10 mouse cellular contexts compared by ENCODE assay signal in genomic region chr2:33795001-33795580, GRCm38 (mm10).
DNase-seq lines count a peak whose midpoint lies in the region; ATAC-seq and TF ChIP-seq lines count a peak whose summit lies in the region.
"Had no signal": no experiment of that assay in that cellular context is flagged by ENCODE, and none has a peak within 500 bp of the region (broad histone marks: within the 10 kb centered on the region; RNA-seq: fewer than 3 reads in every experiment).

No protein-coding gene starts in this region.

- H3K9me3 ChIP-seq in hindbrain, embryonic 13.5 days, result no peaks in the 10 kb centered on the region
- no peaks in the 10 kb centered on the region for H3K9me3 ChIP-seq in hindbrain, embryonic 10.5 days
- H3K9me3 ChIP-seq in embryonic facial prominence, embryonic 10.5 days, result no peaks in the 10 kb centered on the region
- no peaks in the 10 kb centered on the region for H3K9me3 ChIP-seq in hindbrain, embryonic 16.5 days (ENCODE audit: control insufficient read depth, low read length)
- H3K9me3 ChIP-seq in midbrain, embryonic 12.5 days, result no peaks in the 10 kb centered on the region
- no peaks in the 10 kb centered on the region for H3K9me3 ChIP-seq in heart, embryonic 11.5 days (replicated peaks; ENCODE audit: control insufficient read depth, low read length)

- peak overlapping the region; percentile 91 for H3K27ac ChIP-seq in hindbrain, embryonic 13.5 days
- no peak overlapping the region; the same call in 1 of the 2 replicates for H3K27ac ChIP-seq in hindbrain, embryonic 10.5 days
- peak overlapping the region; percentile 4 for H3K27ac ChIP-seq in embryonic facial prominence, embryonic 10.5 days (replicated peaks)
- peak overlapping the region; percentile 61 for H3K27ac ChIP-seq in hindbrain, embryonic 16.5 days (ENCODE audit: low read depth, low read length)
- peak overlapping the region; percentile 76 for H3K27ac ChIP-seq in midbrain, embryonic 12.5 days (replicated peaks)
- H3K27ac ChIP-seq in heart, embryonic 11.5 days (ENCODE audit: low read depth, low read length), result no peak overlapping the region

- TF ChIP-seq CTCF in lung, adult 2 months (IDR thresholded peaks at IDR 0.05; ENCODE audit: insufficient read depth, low read length), result no peak

- H3K27me3 ChIP-seq in hindbrain, embryonic 13.5 days, result no peaks in the 10 kb centered on the region
- no peaks in the 10 kb centered on the region for H3K27me3 ChIP-seq in hindbrain, embryonic 10.5 days (ENCODE audit: insufficient read depth, poor library complexity, severe bottlenecking)
- H3K27me3 ChIP-seq in embryonic facial prominence, embryonic 10.5 days (replicated peaks; ENCODE audit: low read depth, poor library complexity, severe bottlenecking), result no peaks in the 10 kb centered on the region
- H3K27me3 ChIP-seq in hindbrain, embryonic 16.5 days (replicated peaks; ENCODE audit: control insufficient read depth, insufficient read depth, low read length), result no peaks in the 10 kb centered on the region
- no peaks in the 10 kb centered on the region for H3K27me3 ChIP-seq in midbrain, embryonic 12.5 days
- no peaks in the 10 kb centered on the region for H3K27me3 ChIP-seq in heart, embryonic 11.5 days (ENCODE audit: control insufficient read depth, insufficient read depth, low read length)

- no peak for DNase-seq in hindbrain, embryonic 10.5 days (ENCODE audit: low spot score)
- DNase-seq in embryonic facial prominence, embryonic 10.5 days (ENCODE audit: low spot score), result no peak
- no peak for DNase-seq in lung, adult 2 months
- DNase-seq in heart, postnatal 4 days, result no peak
- DNase-seq: gastrocnemius, postnatal 25 days had no signal

- H3K4me1 ChIP-seq in hindbrain, embryonic 13.5 days (replicated peaks), result peaks cover 81% of the 10 kb centered on the region
- peaks cover 31% of the 10 kb centered on the region for H3K4me1 ChIP-seq in hindbrain, embryonic 10.5 days (replicated peaks)
- peaks cover 29% of the 10 kb centered on the region for H3K4me1 ChIP-seq in embryonic facial prominence, embryonic 10.5 days
- H3K4me1 ChIP-seq in hindbrain, embryonic 16.5 days (ENCODE audit: control insufficient read depth, insufficient read depth, low read depth, low read length), result peaks cover 28% of the 10 kb centered on the region
- peaks cover 53% of the 10 kb centered on the region for H3K4me1 ChIP-seq in midbrain, embryonic 12.5 days
- peaks cover 6% of the 10 kb centered on the region; the same call in 1 of the 2 replicates for H3K4me1 ChIP-seq in heart, embryonic 11.5 days (ENCODE audit: control insufficient read depth, insufficient read depth, low read length)
- H3K4me1 ChIP-seq in lung, adult 2 months (ENCODE audit: control insufficient read depth, insufficient read depth, low read length), result no peaks in the 10 kb centered on the region

- H3K4me2 ChIP-seq in hindbrain, embryonic 13.5 days, result no peak overlapping the region
- H3K4me2 ChIP-seq in hindbrain, embryonic 16.5 days (ENCODE audit: low read length), result no peak overlapping the region
- no peak overlapping the region for H3K4me2 ChIP-seq in midbrain, embryonic 12.5 days (replicated peaks)
- no peak overlapping the region for H3K4me2 ChIP-seq in heart, embryonic 11.5 days

- peaks cover 42% of the 10 kb centered on the region for H3K36me3 ChIP-seq in hindbrain, embryonic 13.5 days
- H3K36me3 ChIP-seq in hindbrain, embryonic 10.5 days, result peaks cover 40% of the 10 kb centered on the region
- peaks cover 37% of the 10 kb centered on the region; the same call in 1 of the 2 replicates for H3K36me3 ChIP-seq in embryonic facial prominence, embryonic 10.5 days (replicated peaks)
- peaks cover 2% of the 10 kb centered on the region; the same call in 1 of the 2 replicates for H3K36me3 ChIP-seq in hindbrain, embryonic 16.5 days (ENCODE audit: control insufficient read depth, insufficient read depth, low read length)
- H3K36me3 ChIP-seq in midbrain, embryonic 12.5 days, result 0 out of 2 replicates have a peak, but pooled peaks cover 9% of the 10 kb centered on the region
- no peaks in the 10 kb centered on the region for H3K36me3 ChIP-seq in heart, embryonic 11.5 days (ENCODE audit: control insufficient read depth, insufficient read depth, low read length)

- 81% methylated on average over 7 of the region's 7 CpGs for WGBS in hindbrain, embryonic 13.5 days
- WGBS in hindbrain, embryonic 10.5 days, result 89% methylated on average over 7 of the region's 7 CpGs
- 84% methylated on average over 7 of the region's 7 CpGs for WGBS in embryonic facial prominence, embryonic 10.5 days
- WGBS in hindbrain, embryonic 16.5 days, result 82% methylated on average over 7 of the region's 7 CpGs
- WGBS in midbrain, embryonic 12.5 days, result 83% methylated on average over 7 of the region's 7 CpGs
- WGBS in heart, embryonic 11.5 days (ENCODE audit: insufficient replicate concordance), result 87% methylated on average over 7 of the region's 7 CpGs
- 89% methylated on average over 7 of the region's 7 CpGs for WGBS in lung, adult 2 months

- ATAC-seq in hindbrain, embryonic 13.5 days (ENCODE audit: low FRiP score), result no peak
- ATAC-seq in hindbrain, embryonic 16.5 days, result no peak
- ATAC-seq in midbrain, embryonic 12.5 days (ENCODE audit: low FRiP score, low read depth), result no peak; the same call in 1 of the 2 replicates
- no peak for ATAC-seq in heart, embryonic 11.5 days (replicated peaks; ENCODE audit: insufficient number of reproducible peaks, low FRiP score, low TSS enrichment)
- ATAC-seq: CD4-positive, CD25-positive, alpha-beta regulatory T cell, adult 4 months had no signal

- H3K4me3 ChIP-seq in hindbrain, embryonic 13.5 days, result no peak overlapping the region
- no peak overlapping the region for H3K4me3 ChIP-seq in hindbrain, embryonic 10.5 days
- H3K4me3 ChIP-seq in embryonic facial prominence, embryonic 10.5 days, result no peak overlapping the region
- no peak overlapping the region for H3K4me3 ChIP-seq in hindbrain, embryonic 16.5 days (ENCODE audit: low read length)
- no peak overlapping the region for H3K4me3 ChIP-seq in midbrain, embryonic 12.5 days
- no peak overlapping the region for H3K4me3 ChIP-seq in heart, embryonic 11.5 days (ENCODE audit: low read depth, low read length)
- no peak overlapping the region for H3K4me3 ChIP-seq in lung, adult 2 months (replicated peaks; ENCODE audit: extremely low read depth, low read depth, low read length)

- no peak for TF ChIP-seq POLR2A in lung, adult 2 months (IDR thresholded peaks at IDR 0.05; ENCODE audit: borderline replicate concordance, extremely low read depth, low read depth, low read length)

- peak overlapping the region; percentile 46 for H3K9ac ChIP-seq in hindbrain, embryonic 13.5 days
- no peak overlapping the region for H3K9ac ChIP-seq in hindbrain, embryonic 16.5 days (ENCODE audit: low read depth, low read length)
- H3K9ac ChIP-seq in midbrain, embryonic 12.5 days (replicated peaks), result peak overlapping the region; percentile 41; the same call in 1 of the 2 replicates
- H3K9ac ChIP-seq in heart, embryonic 11.5 days (ENCODE audit: low read depth, low read length), result no peak overlapping the region

Comparison
In these comparisons a context has a peak if more than half of its experiments do, and no peak if none do; other contexts are left out.
1. H3K27ac ChIP-seq: peak in hindbrain, embryonic 13.5 days (single experiment), embryonic facial prominence, embryonic 10.5 days (single experiment), hindbrain, embryonic 16.5 days (single experiment) and midbrain, embryonic 12.5 days (single experiment); none in hindbrain, embryonic 10.5 days (single experiment) and heart, embryonic 11.5 days (single experiment).
2. H3K9ac ChIP-seq: peak in hindbrain, embryonic 13.5 days (single experiment) and midbrain, embryonic 12.5 days (single experiment); none in hindbrain, embryonic 16.5 days (single experiment) and heart, embryonic 11.5 days (single experiment).